Mouse (Mus musculus): ENCODE results near the gene Lman1l. TPM values are rescaled to one million over a fixed set of nuclear protein-coding genes. Genes with fewer than 3 reads are reported as not detected.

The Lman1l gene
- not detected in 2 replicates for polyA plus RNA-seq (2012; ENCODE audit: insufficient read depth, low replicate concordance)

DNA sequence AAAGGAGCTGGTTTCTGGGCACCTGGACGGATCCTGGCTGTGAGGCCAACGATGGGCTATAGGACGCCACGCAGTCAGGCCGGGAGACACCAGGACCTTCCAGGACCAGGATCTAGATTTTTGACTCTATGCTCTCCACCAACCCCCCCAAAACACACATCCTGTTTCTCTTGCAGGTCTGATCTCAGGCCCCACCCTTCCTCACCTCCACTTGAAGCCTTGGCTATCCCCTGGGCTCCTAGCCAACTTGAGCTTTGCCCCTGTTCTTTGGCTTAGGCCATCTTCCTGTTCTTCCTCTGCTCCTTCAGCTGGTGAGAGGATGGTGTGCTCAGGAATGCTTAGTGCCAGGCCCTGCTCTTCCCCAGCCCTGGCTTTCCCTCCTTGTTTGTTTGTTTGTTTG, at the start of gene Lman1l:
Lman1l (minus strand) TSS at position 101 of the 400 bp plus-strand sequence.
- peaks cover 9% of the 10 kb centered on the region; the same call in 1 of the 2 replicates for H3K9me3 ChIP-seq
- H3K4me1 ChIP-seq, result peaks cover 74% of the 10 kb centered on the region
- peaks cover 2% of the 10 kb centered on the region for H3K27me3 ChIP-seq (replicated peaks)
- H3K4me3 ChIP-seq (replicated peaks), result no peak within 1 kb of the TSS
- H3K36me3 ChIP-seq (replicated peaks; ENCODE audit: low read length), result peaks cover 42% of the 10 kb centered on the region
- TF ChIP-seq GATA1 (IDR thresholded peaks at IDR 0.05; ENCODE audit: borderline replicate concordance, low read length) (no peak), FLI1 (IDR thresholded peaks at IDR 0.05; ENCODE audit: low read length) (no peak)

- peaks cover 47% of the 10 kb centered on the region for H3K4me1 ChIP-seq
- peaks cover 8% of the 10 kb centered on the region for H3K27me3 ChIP-seq (replicated peaks)
- H3K36me3 ChIP-seq (replicated peaks; ENCODE audit: low read length), result no peaks in the 10 kb centered on the region
- TF ChIP-seq GATA1 (IDR thresholded peaks at IDR 0.05; ENCODE audit: borderline replicate concordance, low read length) (no peak), FLI1 (IDR thresholded peaks at IDR 0.05; ENCODE audit: low read length) (no peak)
- H3K9me3 ChIP-seq, result peaks cover 14% of the 10 kb centered on the region
- H3K4me3 ChIP-seq (replicated peaks), result no peak overlapping the region
Observed at GRCm38 (mm10) chr9:57669566-57669965, 49.0 kb upstream of the Lman1l start.

DNA sequence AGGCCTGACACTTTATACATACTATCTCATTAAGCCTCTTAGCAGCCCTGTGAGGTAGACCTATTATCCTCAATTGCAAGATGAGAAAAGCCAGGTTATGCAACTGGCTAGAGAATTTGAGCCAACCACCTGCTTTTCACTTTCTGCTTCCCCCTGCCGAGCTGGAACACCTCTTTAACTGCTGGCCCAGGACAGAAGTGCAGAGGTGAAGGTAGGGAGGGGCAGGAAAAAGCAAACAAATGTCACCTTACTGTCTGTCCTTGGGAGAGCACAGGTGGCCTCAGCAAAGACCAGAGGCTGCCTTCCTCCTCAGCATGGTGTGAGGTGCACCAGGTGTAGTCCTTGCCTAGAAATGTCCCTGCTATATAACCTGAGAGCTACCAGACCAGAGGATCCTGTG, 47.7 kb upstream of the Lman1l start:
- Histone ChIP-seq H3K4me3 (replicated peaks) (peak overlapping the region; percentile 47), H3K9me3 (peaks cover 19% of the 10 kb centered on the region), H3K4me1 (peaks cover 48% of the 10 kb centered on the region), H3K27me3 (replicated peaks) (peaks cover 8% of the 10 kb centered on the region), H3K36me3 (replicated peaks; ENCODE audit: low read length) (no peaks in the 10 kb centered on the region)
- TF ChIP-seq FLI1 (IDR thresholded peaks at IDR 0.05; ENCODE audit: low read length) (no peak), GATA1 (IDR thresholded peaks at IDR 0.05; ENCODE audit: borderline replicate concordance, low read length) (no peak)

- Histone ChIP-seq H3K4me1 (peaks cover 48% of the 10 kb centered on the region), H3K27me3 (replicated peaks) (peaks cover 8% of the 10 kb centered on the region), H3K9me3 (peaks cover 20% of the 10 kb centered on the region), H3K36me3 (replicated peaks; ENCODE audit: low read length) (no peaks in the 10 kb centered on the region), H3K4me3 (replicated peaks) (peak overlapping the region; percentile 68)
- TF ChIP-seq FLI1 (IDR thresholded peaks at IDR 0.05; ENCODE audit: low read length) (no peak), GATA1 (IDR thresholded peaks at IDR 0.05; ENCODE audit: borderline replicate concordance, low read length) (no peak)
Observed at GRCm38 (mm10) chr9:57667817-57668216, 47.2 kb upstream of the Lman1l start.

DNA sequence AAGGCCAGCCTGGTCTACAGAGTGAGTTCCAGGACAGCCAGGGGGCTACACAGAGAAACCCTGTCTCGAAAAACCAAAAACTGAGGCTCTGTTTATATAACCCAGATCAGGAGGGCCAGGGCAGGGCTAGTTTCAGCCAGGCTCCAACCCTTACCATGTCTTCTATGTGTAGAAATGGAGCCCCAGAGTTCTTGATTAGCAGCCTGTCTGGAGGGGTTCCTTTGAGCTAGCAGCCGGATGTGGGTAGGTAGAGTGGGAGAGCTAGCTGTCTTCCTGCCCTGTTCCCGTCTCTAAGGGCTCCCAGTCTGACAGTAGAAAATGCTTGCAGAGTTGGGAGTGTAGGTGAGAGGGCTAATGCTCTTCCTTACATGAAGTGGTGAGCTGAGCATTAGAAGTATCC, 46.6 kb upstream of the Lman1l start:
- H3K36me3 ChIP-seq (replicated peaks; ENCODE audit: low read length), result no peaks in the 10 kb centered on the region
- H3K9me3 ChIP-seq, result peaks cover 20% of the 10 kb centered on the region
- TF ChIP-seq GATA1 (IDR thresholded peaks at IDR 0.05; ENCODE audit: borderline replicate concordance, low read length) (no peak), FLI1 (IDR thresholded peaks at IDR 0.05; ENCODE audit: low read length) (no peak)
- H3K27me3 ChIP-seq (replicated peaks), result peaks cover 8% of the 10 kb centered on the region
- H3K4me1 ChIP-seq, result peaks cover 48% of the 10 kb centered on the region
- H3K4me3 ChIP-seq (replicated peaks), result peak overlapping the region; percentile 56

GRCm38 (mm10) chr9:57666536-57666935, 46.0 kb upstream of the Lman1l start:
- Histone ChIP-seq H3K27me3 (replicated peaks) (peaks cover 6% of the 10 kb centered on the region), H3K36me3 (replicated peaks; ENCODE audit: low read length) (no peaks in the 10 kb centered on the region), H3K9me3 (peaks cover 20% of the 10 kb centered on the region), H3K4me1 (peaks cover 45% of the 10 kb centered on the region), H3K4me3 (replicated peaks) (peak overlapping the region; percentile 78)
- TF ChIP-seq GATA1 (IDR thresholded peaks at IDR 0.05; ENCODE audit: borderline replicate concordance, low read length) (no peak), FLI1 (IDR thresholded peaks at IDR 0.05; ENCODE audit: low read length) (no peak)

- Histone ChIP-seq H3K4me1 (peaks cover 59% of the 10 kb centered on the region), H3K27me3 (replicated peaks) (peaks cover 4% of the 10 kb centered on the region), H3K36me3 (replicated peaks; ENCODE audit: low read length) (no peaks in the 10 kb centered on the region), H3K9me3 (peaks cover 8% of the 10 kb centered on the region), H3K4me3 (replicated peaks) (no peak overlapping the region)
- TF ChIP-seq FLI1 (IDR thresholded peaks at IDR 0.05; ENCODE audit: low read length), result no peak
- no peak for TF ChIP-seq GATA1 (IDR thresholded peaks at IDR 0.05; ENCODE audit: borderline replicate concordance, low read length)
Observed at GRCm38 (mm10) chr9:57664616-57665015, 44.0 kb upstream of the Lman1l start.

- Histone ChIP-seq H3K4me3 (replicated peaks) (no peak overlapping the region), H3K36me3 (replicated peaks; ENCODE audit: low read length) (no peaks in the 10 kb centered on the region), H3K9me3 (peaks cover 7% of the 10 kb centered on the region; the same call in 1 of the 2 replicates), H3K4me1 (peaks cover 42% of the 10 kb centered on the region), H3K27me3 (replicated peaks) (peaks cover 1% of the 10 kb centered on the region)
- no peak for TF ChIP-seq FLI1 (IDR thresholded peaks at IDR 0.05; ENCODE audit: low read length)
- TF ChIP-seq GATA1 (IDR thresholded peaks at IDR 0.05; ENCODE audit: borderline replicate concordance, low read length), result no peak
Observed at GRCm38 (mm10) chr9:57661552-57661951, 41.0 kb upstream of the Lman1l start.

- Histone ChIP-seq H3K27me3 (replicated peaks) (no peaks in the 10 kb centered on the region), H3K36me3 (replicated peaks; ENCODE audit: low read length) (no peaks in the 10 kb centered on the region), H3K9me3 (peaks cover 7% of the 10 kb centered on the region; the same call in 1 of the 2 replicates), H3K4me1 (peaks cover 40% of the 10 kb centered on the region), H3K4me3 (replicated peaks) (no peak overlapping the region)
- TF ChIP-seq GATA1 (IDR thresholded peaks at IDR 0.05; ENCODE audit: borderline replicate concordance, low read length), result no peak
- TF ChIP-seq FLI1 (IDR thresholded peaks at IDR 0.05; ENCODE audit: low read length), result no peak
Observed at GRCm38 (mm10) chr9:57660501-57660900, 39.9 kb upstream of the Lman1l start.

- Histone ChIP-seq H3K36me3 (replicated peaks; ENCODE audit: low read length) (no peaks in the 10 kb centered on the region), H3K27me3 (replicated peaks) (no peaks in the 10 kb centered on the region), H3K4me3 (replicated peaks) (no peak overlapping the region), H3K4me1 (peaks cover 43% of the 10 kb centered on the region), H3K9me3 (peaks cover 7% of the 10 kb centered on the region; the same call in 1 of the 2 replicates)
- TF ChIP-seq FLI1 (IDR thresholded peaks at IDR 0.05; ENCODE audit: low read length), result no peak
- TF ChIP-seq GATA1 (IDR thresholded peaks at IDR 0.05; ENCODE audit: borderline replicate concordance, low read length), result no peak
Observed at GRCm38 (mm10) chr9:57659774-57660173, 39.2 kb upstream of the Lman1l start.
